Mouse (Mus musculus) heart, postnatal 0 days (tissue): ENCODE data around the gene Zkscan1. TPM values are rescaled to one million over a fixed set of nuclear protein-coding genes. Genes with fewer than 3 reads are reported as not detected.

ENCODE experiments used
- ATAC-seq: fragments of 200-750 bp; cut with Nextera tagmentation; 2 replicates; pipeline ENCODE4 v1.8.0; 2017; ENCODE audit warnings: low read depth, moderate number of reproducible peaks, moderate library complexity; ENCODE audit not compliant: insufficient read depth
- DNase-seq: peaks from one replicate; pipeline ENCODE4 v3.0.0-alpha.2; 2016; ENCODE audit warnings: low spot score
- H3K27ac ChIP-seq: fragments of 300-500 bp; sonication (generic); 2 replicates; pipeline ENCODE4 v1.5.1; 2014; ENCODE audit warnings: low read depth, mild to moderate bottlenecking
- H3K27me3 ChIP-seq: fragments of 300-500 bp; sonication (generic); 2 replicates; pipeline ENCODE4 v1.6.1; 2014; ENCODE audit warnings: low read length, mixed read lengths; ENCODE audit not compliant: control insufficient read depth, insufficient read depth
- H3K36me3 ChIP-seq: fragments of 300-500 bp; sonication (generic); replicated peaks from 2 replicates; pipeline ENCODE4 v1.6.1; 2014; ENCODE audit warnings: low read length, mixed read lengths; ENCODE audit not compliant: control insufficient read depth, insufficient read depth
- H3K4me1 ChIP-seq: fragments of 300-500 bp; sonication (generic); 2 replicates; pipeline ENCODE4 v1.6.1; 2014; ENCODE audit warnings: antibody characterized with exemption; ENCODE audit not compliant: control insufficient read depth, insufficient read depth
- H3K4me2 ChIP-seq: fragments of 300-500 bp; sonication (generic); 2 replicates; pipeline ENCODE4 v1.6.1; 2014; ENCODE audit warnings: low read depth, mild to moderate bottlenecking, low read length, moderate library complexity
- H3K4me3 ChIP-seq: fragments of 300-500 bp; sonication (generic); 2 replicates; pipeline ENCODE4 v1.5.1; 2014; ENCODE audit warnings: low read depth, low read length
- H3K9ac ChIP-seq: fragments of 300-500 bp; sonication (generic); replicated peaks from 2 replicates; pipeline ENCODE4 v1.6.1; 2014; ENCODE audit warnings: low read depth, low read length, mixed read lengths
- H3K9me3 ChIP-seq: fragments of 300-500 bp; sonication (generic); replicated peaks from 2 replicates; pipeline ENCODE4 v1.6.1; 2016; ENCODE audit warnings: low read length; ENCODE audit not compliant: control insufficient read depth
- CTCF ChIP-seq: IDR thresholded peaks from 2 replicates; pipeline ENCODE4 v1.5.1; 2016; ENCODE audit warnings: antibody characterized with exemption, control low read depth, low read depth
- EP300 ChIP-seq: IDR thresholded peaks from 2 replicates; pipeline ENCODE4 v1.6.1; 2016; ENCODE audit warnings: antibody characterized with exemption, low read depth
- WGBS: fragments of 180-500 bp; shearing (Covaris S2); extraction: QIAGEN DNeasy Blood & Tissue Kit; methylation state at CpG from one replicate; pipeline ENCODE4 v1.1.7; 2014; 5-methylcytosine and 5-hydroxymethylcytosine counted together
- polyA plus RNA-seq: library from polyadenylated mRNA; unstranded; fragments of >200 nt; fragmentation: Nextera tagmentation; extraction: Ambion mirVana; gene quantifications from 2 replicates; pipeline ENCODE4 v1.2.1, GENCODE M21; 2015
- total RNA-seq: library from RNA; depleted of rRNA; stranded (reverse); fragments of >200 nt; gene quantifications from 2 replicates; pipeline ENCODE4 v1.2.3, GENCODE M21; 2014; ENCODE audit warnings: low replicate concordance; rRNA removed

Zkscan1 gene
- total and polyA plus RNA-seq, 2 experiments from 2014 or later, result 6.5 to 19.1 TPM

DNA sequence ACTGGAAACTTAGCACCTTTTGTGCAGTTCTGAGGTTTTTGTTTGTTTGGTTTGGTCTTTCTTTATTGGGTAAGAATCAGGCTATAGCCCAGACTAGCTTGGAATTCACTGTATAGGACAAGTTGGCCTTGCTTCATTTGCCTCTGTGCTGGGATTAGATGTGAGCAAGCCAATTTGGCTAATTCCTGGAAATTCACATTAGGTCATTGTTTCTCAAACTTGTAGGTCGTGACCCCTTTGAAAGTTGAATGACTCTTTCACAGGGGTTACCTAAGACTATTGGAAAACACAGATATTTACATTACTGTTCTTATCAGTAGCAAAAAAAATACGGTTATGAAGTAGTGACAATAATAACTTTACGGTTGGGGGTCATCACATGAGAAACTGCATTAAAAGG, 69.5 kb downstream of the Zkscan1 start:
- H3K9ac ChIP-seq, result no peak overlapping the region
- peak overlapping the region; percentile 70 for H3K4me2 ChIP-seq
- H3K36me3 ChIP-seq, result peaks cover 27% of the 10 kb centered on the region
- no peak for DNase-seq
- no peaks in the 10 kb centered on the region for H3K27me3 ChIP-seq
- H3K27ac ChIP-seq, result no peak overlapping the region
- peak overlapping the region; percentile 80; the same call in 1 of the 2 replicates for H3K4me3 ChIP-seq
- 61% methylated on average over 3 of the region's 3 CpGs for WGBS
- TF ChIP-seq CTCF, result no peak
- TF ChIP-seq EP300, result no peak
- no peak for ATAC-seq
- H3K4me1 ChIP-seq, result peaks cover 8% of the 10 kb centered on the region
- no peaks in the 10 kb centered on the region for H3K9me3 ChIP-seq

DNA sequence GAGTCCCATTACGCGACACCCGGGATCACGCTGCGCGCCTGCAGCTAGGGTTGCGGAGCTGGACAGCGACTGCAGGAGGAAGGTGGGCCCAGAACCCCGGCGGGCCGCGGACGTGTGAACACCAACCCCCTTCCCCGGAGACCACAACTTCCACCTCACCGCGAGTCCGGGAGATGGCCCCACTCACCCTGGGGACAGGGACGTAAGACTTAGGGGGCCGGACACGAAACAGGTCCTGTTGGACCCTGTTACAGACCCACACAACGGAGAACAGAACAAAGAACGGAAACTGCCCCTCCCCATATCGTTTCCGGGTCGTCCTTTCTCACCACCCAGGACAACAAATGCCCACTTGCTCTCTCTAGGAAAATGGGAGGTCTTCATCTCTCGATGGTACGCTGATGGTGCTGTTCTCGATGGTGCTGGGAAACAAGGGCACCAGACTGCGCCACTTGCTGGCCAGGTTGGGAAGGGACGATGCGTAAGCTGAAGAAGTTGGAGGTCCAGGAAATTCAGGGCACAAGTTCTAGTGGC, 70.6 kb downstream of the Zkscan1 start, which contains the start of gene Zfp113:
TSS of gene Zfp113 (minus strand) at position 302 of the 534 bp plus-strand sequence.
- ATAC-seq (peak; percentile 98), DNase-seq (peak; percentile 97)
- Histone ChIP-seq H3K27ac (peak within 1 kb of the TSS; percentile 93), H3K4me2 (peak within 1 kb of the TSS; percentile 70), H3K9me3 (no peaks in the 10 kb centered on the region), H3K27me3 (no peaks in the 10 kb centered on the region), H3K4me3 (peak within 1 kb of the TSS; percentile 80), H3K36me3 (peaks cover 23% of the 10 kb centered on the region), H3K9ac (peak within 1 kb of the TSS; percentile 88), H3K4me1 (peaks cover 8% of the 10 kb centered on the region)
- TF ChIP-seq EP300 (peak; percentile 70), CTCF (peak; percentile 94)
- WGBS, result 0% methylated on average over 31 of the region's 31 CpGs

Other genes with a start within 250 kb of the Zkscan1 start
- gene Pilra, start 248.8 kb upstream of the Zkscan1 start, total RNA-seq, result 3.7 and 78.0 TPM in 2 replicates
- gene Pilra, start 248.8 kb upstream of the Zkscan1 start, polyA plus RNA-seq, result 2.0 TPM in 2 replicates
- 0.66 TPM in 1 of 2 replicates, not detected in the other for gene Pilrb1, start 227.0 kb upstream of the Zkscan1 start, total RNA-seq
- gene Pilrb1, start 227.0 kb upstream of the Zkscan1 start, polyA plus RNA-seq, result 0.45 and 0.75 TPM in 2 replicates
- 2.4 TPM in 1 of 2 replicates, not detected in the other for gene Pilrb2, start 213.3 kb upstream of the Zkscan1 start, total RNA-seq
- gene Pilrb2, start 213.3 kb upstream of the Zkscan1 start, polyA plus RNA-seq, result 1.2 and 1.6 TPM in 2 replicates
- not detected in 2 replicates for gene Cyp3a13, start 163.5 kb upstream of the Zkscan1 start, total RNA-seq
- 0.10 and 0.11 TPM in 2 replicates for gene Cyp3a13, start 163.5 kb upstream of the Zkscan1 start, polyA plus RNA-seq
- 0.92 TPM in 1 of 2 replicates, not detected in the other for gene Gjc3, start 122.0 kb upstream of the Zkscan1 start, total RNA-seq
- 0.05 and 0.08 TPM in 2 replicates for gene Gjc3, start 122.0 kb upstream of the Zkscan1 start, polyA plus RNA-seq
- 4.2 TPM in 1 of 2 replicates, not detected in the other for gene Azgp1, start 103.6 kb upstream of the Zkscan1 start, total RNA-seq
- gene Azgp1, start 103.6 kb upstream of the Zkscan1 start, polyA plus RNA-seq, result 0.08 TPM in 1 of 2 replicates, not detected in the other
- not detected in 2 replicates for gene Smok3a, start 63.8 kb upstream of the Zkscan1 start, total RNA-seq
- gene Smok3a, start 63.8 kb upstream of the Zkscan1 start, polyA plus RNA-seq, result not detected in 2 replicates
- gene Smok3b, start 63.7 kb upstream of the Zkscan1 start, total RNA-seq, result not detected in 2 replicates
- not detected in 2 replicates for gene Smok3b, start 63.7 kb upstream of the Zkscan1 start, polyA plus RNA-seq
- not detected in 2 replicates for gene Smok3c, start 31.9 kb upstream of the Zkscan1 start, total RNA-seq
- gene Smok3c, start 31.9 kb upstream of the Zkscan1 start, polyA plus RNA-seq, result not detected in 2 replicates
- 7.7 and 14.0 TPM in 2 replicates for gene Zscan21, start 31.8 kb downstream of the Zkscan1 start, total RNA-seq
- gene Zscan21, start 31.8 kb downstream of the Zkscan1 start, polyA plus RNA-seq, result 25.0 and 25.2 TPM in 2 replicates
- gene Zfp113, start 70.7 kb downstream of the Zkscan1 start, total RNA-seq, result 15.3 and 24.8 TPM in 2 replicates
- gene Zfp113, start 70.7 kb downstream of the Zkscan1 start, polyA plus RNA-seq, result 8.3 and 9.3 TPM in 2 replicates
- 39.9 and 45.6 TPM in 2 replicates for gene Cops6, start 76.0 kb downstream of the Zkscan1 start, total RNA-seq
- gene Cops6, start 76.0 kb downstream of the Zkscan1 start, polyA plus RNA-seq, result 281 and 291 TPM in 2 replicates
- 13.9 and 24.1 TPM in 2 replicates for gene Ap4m1, start 86.9 kb downstream of the Zkscan1 start, total RNA-seq
- 6.1 and 6.5 TPM in 2 replicates for gene Ap4m1, start 86.9 kb downstream of the Zkscan1 start, polyA plus RNA-seq
- gene Mcm7, start 87.3 kb downstream of the Zkscan1 start, total RNA-seq, result 39.5 and 67.6 TPM in 2 replicates
- gene Mcm7, start 87.3 kb downstream of the Zkscan1 start, polyA plus RNA-seq, result 33.3 and 39.9 TPM in 2 replicates
- 52.8 and 77.7 TPM in 2 replicates for gene Taf6, start 102.4 kb downstream of the Zkscan1 start, total RNA-seq
- gene Taf6, start 102.4 kb downstream of the Zkscan1 start, polyA plus RNA-seq, result 33.4 and 39.1 TPM in 2 replicates
- gene Cnpy4, start 102.4 kb downstream of the Zkscan1 start, total RNA-seq, result 3.6 and 4.7 TPM in 2 replicates
- gene Cnpy4, start 102.4 kb downstream of the Zkscan1 start, polyA plus RNA-seq, result 8.7 and 11.4 TPM in 2 replicates
- 1.4 and 6.8 TPM in 2 replicates for gene Mblac1, start 109.2 kb downstream of the Zkscan1 start, total RNA-seq
- 5.1 and 5.6 TPM in 2 replicates for gene Mblac1, start 109.2 kb downstream of the Zkscan1 start, polyA plus RNA-seq
- 0.76 TPM in 1 of 2 replicates, not detected in the other for gene Nxpe5, start 140.8 kb downstream of the Zkscan1 start, total RNA-seq
- gene Nxpe5, start 140.8 kb downstream of the Zkscan1 start, polyA plus RNA-seq, result 0.07 TPM in 1 of 2 replicates, not detected in the other
- gene Lamtor4, start 170.4 kb downstream of the Zkscan1 start, total RNA-seq, result 60.2 and 102 TPM in 2 replicates
- 101 and 104 TPM in 2 replicates for gene Lamtor4, start 170.4 kb downstream of the Zkscan1 start, polyA plus RNA-seq
- 12.0 and 13.4 TPM in 2 replicates for gene BC037034, start 178.9 kb downstream of the Zkscan1 start, total RNA-seq
- 0.96 and 1.1 TPM in 2 replicates for gene BC037034, start 178.9 kb downstream of the Zkscan1 start, polyA plus RNA-seq
- gene Gal3st4, start 187.8 kb downstream of the Zkscan1 start, total RNA-seq, result not detected in 2 replicates
- gene Gal3st4, start 187.8 kb downstream of the Zkscan1 start, polyA plus RNA-seq, result 0.47 and 0.60 TPM in 2 replicates
- gene Gm43720, start 194.9 kb downstream of the Zkscan1 start, total RNA-seq, result not detected in 2 replicates
- 0.05 and 0.07 TPM in 2 replicates for gene Gm43720, start 194.9 kb downstream of the Zkscan1 start, polyA plus RNA-seq
- gene Gpc2, start 194.9 kb downstream of the Zkscan1 start, total RNA-seq, result 1.1 and 6.0 TPM in 2 replicates
- 1.9 TPM in 2 replicates for gene Gpc2, start 194.9 kb downstream of the Zkscan1 start, polyA plus RNA-seq
- gene Stag3, start 195.2 kb downstream of the Zkscan1 start, total RNA-seq, result 8.2 TPM in 1 of 2 replicates, not detected in the other
- 0.49 and 0.68 TPM in 2 replicates for gene Stag3, start 195.2 kb downstream of the Zkscan1 start, polyA plus RNA-seq